Mouse (Mus musculus) urinary bladder, postnatal 4 days (tissue): ENCODE measurements around the gene Cmtm8.

Experiments used
- DNase-seq, 2 experiments: peaks; one replicate each; pipeline ENCODE4 v3.0.0; 2021 to 2022; ENCODE audit warnings: low spot score in 2 of 2

Gene Cmtm8

DNA sequence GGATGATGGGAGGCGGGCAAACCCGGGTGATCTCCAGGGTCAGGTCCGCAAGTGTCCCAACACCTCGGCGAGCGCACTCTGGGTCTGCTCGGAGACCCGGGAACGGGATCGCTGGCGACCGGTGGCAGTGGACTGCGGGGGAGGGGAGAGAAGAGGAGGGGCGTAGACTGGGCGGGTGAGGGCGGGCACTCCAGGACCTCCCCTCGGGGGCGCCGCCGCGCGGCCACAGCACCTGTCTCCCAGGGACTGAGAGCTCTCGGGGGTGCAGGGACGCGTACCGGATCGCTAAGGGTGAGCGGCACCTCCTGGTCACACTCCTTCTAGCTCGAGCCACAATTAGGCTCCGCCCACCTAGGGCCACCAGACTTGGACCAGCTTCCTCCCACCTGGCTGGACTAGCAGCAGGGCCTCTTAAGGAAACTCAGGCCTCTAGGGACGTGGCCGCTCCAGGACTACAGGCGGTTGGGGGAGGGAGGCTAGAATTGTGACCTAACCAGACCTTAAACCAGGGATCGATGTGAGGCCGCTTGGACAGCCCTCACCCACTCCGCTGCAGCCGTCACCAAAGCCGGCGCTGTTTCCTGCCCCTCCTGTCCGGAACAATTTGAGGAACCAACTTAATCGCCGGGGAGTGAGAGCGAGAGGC is at the start of gene Cmtm8:
Cmtm8 (minus strand) TSS at position 140 of the 646 bp plus-strand sequence.
- DNase-seq = peak in 1 of 2 experiments; percentile 44

DNA sequence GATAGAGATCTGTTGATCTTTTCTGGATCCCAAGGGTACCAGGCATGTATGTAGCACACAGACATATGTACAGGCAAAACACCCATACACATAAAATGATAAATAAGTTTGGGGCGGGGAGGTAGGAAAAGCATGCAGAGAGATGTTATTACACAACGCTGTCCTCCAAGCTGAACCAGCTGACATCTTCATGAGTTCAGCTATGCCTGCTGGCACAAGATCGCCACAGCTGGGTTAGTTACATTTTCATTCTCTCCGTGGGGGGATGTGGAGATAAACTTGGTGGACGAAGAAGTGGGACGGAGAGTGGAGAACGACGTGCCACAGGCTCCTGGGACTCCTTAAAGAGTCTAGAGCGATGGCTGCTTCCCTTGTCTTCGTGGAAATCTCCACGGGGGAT is 49.0 kb upstream of the Cmtm8 start:
- DNase-seq = no peak

DNA sequence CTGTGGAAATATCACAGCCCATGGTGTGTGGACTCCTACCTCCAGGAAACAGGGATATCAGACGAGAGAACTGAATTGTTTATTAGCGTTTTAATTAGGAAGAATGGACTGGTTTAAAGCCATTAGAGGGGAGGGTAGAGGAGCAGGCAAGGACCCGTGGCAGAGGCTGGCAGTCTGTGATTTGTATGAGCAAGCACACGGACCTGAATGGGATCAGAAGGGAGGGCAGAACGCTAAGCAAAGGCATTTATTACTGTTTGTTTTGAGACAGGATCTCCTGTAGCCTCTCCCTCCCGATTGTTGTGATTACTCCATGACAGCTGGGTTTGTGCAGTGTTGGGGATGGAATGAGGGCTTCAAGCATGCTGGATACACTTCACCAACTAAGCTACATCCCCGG is 46.4 kb upstream of the Cmtm8 start:
- DNase-seq = no peak

DNA sequence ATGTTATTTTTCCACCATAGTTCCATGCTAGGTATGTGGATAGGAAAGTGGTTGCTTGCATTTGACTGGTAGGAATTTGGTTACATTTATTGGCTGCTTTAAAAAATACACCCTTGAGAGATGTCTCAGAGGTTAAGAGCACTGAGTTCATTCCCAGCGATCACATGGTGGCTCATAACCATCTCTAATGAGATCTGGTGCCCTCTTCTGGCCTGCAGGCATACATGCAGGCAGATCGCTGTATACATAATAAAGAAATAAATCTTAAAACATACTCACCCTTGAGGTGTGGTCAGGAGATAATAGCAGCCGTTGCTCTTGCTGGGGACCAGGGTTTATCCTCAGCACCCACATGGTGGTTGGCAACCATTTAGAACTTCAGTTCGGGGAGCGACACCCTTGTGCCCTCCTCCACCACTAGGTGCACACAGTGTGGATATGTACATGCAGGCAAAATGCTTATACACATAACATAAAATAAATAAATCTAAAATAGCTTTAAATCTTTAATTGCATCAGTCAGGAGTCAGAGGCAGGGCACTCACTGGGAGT is 45.0 kb upstream of the Cmtm8 start:
- DNase-seq = no peak

DNA sequence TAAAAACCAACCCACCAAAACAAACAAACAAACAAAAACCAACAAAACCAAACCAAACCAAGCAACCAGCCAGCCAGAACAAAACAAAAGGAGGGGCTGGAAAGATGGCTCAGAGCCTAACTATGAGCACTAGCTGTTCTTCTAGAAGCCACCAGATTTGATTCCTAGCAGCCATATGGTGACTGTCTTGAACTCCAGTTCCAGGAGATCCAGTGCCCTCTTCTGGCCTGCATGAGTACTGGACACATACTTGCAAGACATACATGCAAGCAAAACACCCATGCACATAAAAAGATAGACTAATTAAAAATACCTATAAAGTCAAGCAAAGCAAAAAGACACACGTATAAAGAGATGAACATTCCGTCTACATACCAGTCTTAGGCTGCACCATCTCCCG is 43.7 kb upstream of the Cmtm8 start:
- DNase-seq = no peak

DNA sequence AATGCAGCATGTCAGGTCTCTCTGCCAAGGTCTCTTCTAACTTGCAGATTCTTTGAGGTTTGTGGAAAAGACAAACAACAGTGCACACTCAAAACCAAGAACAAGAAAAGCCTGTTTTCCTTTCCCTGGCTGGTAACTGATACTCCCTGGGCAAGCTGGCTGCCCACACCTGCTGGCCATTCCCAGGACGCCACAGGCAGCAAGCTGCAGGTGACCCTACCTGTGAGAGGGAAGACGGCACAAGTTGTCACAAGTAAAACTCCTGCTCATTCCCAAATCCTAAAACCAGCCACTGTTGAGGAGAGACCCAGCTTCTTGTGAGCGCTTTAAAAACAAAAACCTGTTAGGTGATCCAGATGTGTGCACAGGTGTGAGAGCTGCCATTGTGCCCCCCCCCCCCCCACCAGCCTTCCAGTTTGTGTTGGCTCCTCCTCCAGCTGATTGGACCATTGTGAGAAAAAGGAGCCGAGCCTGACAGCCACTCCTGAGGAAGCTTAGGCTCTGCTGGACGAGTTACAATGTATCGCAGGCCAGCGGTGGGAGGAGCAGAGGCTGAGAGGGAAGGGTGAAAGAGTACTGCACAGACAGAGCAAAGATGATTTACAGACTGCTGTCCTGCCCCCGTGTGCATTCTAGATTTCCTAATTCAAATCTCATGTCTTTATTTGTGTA is 42.2 kb upstream of the Cmtm8 start:
- DNase-seq = no peak

DNA sequence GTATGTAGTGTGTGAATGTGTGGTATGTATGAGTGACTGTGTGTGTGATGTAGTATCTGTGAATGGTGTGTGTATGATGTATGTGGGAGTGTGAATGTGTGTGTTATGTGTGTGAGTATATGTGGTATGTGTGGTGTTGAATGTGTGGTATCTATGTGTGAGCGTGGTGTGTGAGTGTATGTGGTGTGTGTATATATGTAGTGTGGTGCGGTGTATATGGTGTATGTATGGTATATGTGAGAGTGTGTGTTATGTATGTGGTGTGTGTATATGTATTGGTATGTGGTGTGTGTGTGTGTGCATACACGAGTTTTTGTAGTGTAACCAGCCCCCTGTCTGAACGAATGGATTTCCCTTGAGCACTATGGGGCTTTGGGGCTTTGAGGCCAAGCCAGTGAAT is 41.6 kb upstream of the Cmtm8 start:
- no peak for DNase-seq

DNA sequence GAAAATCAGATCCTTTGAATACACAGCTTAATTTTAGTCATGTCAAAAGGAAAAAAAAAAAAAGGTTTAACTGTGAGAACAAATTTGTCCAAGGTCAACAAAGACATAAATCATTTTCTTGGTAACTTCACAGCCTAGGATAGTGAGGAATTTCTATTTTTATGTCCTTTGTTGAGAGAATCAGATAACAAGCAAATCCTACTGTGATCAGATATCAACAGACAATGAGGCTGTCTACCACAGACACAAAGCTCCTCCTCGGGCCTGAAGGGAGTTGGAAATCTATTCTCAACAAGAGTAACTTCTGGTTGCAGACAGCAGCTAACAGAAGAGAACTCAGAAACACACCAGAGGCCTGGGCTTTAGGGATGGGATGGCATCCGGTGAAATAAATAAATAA is 38.0 kb upstream of the Cmtm8 start:
- no peak for DNase-seq

DNA sequence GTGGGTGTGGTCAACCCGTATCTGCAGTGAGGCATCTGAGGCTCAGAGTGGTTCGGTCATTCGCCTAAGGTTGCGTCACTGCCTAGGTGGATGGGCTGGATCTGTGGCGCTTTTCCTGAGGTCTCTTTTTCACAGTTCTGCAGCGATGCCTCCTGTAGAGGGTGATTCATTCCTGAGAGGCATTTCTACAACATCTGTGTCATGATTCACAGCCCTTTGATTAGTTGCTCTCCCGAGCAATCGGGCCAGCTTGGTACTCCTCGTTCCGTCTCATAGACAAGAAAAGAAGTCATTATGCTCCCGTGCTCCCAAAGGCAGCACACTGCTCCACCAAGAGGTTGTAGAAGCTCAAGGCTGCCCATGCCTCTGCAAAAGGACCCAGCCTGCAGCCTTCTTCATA is 11.4 kb upstream of the Cmtm8 start:
- DNase-seq = peak in 1 of 2 experiments; percentile 21

DNA sequence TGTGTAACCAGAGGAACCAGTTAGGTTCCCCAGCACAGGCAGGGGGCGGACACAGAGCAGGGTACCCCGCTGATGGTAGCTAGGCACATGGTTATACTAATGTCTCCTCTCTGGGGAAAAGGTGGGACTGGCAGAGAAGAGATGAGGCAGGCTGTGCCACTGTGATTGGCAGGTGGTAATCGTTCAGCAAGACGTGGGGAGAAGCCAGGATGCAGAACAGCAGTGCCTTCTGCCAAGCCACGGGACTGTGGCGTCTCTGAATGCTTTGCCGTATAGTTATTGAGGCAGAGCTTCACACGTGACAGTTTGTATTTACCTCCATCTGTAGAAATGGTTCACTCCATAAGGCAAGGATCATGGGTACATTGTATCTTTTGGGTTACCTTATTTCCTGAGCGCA is 10.7 kb upstream of the Cmtm8 start:
- DNase-seq = no peak

DNA sequence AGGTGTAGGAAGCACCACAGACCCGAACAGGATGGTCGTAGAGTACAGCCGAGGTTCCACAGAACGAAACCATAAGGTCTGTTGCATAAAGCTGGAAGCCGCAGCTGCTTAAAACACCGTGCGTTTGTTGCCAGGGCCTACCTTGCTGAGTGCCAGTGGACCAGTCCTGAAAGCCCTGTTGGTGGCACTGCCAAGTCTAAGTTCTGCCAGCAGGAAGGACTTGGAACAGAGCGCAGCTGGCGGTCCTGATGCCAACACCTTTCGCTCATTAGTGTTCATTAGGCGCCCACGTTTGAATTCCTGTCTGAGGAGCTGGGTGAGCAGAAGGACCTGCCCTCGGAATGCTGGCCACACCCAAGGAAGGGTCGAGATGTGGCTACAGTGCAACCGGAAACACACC is 9.4 kb upstream of the Cmtm8 start:
- DNase-seq = no peak

DNA sequence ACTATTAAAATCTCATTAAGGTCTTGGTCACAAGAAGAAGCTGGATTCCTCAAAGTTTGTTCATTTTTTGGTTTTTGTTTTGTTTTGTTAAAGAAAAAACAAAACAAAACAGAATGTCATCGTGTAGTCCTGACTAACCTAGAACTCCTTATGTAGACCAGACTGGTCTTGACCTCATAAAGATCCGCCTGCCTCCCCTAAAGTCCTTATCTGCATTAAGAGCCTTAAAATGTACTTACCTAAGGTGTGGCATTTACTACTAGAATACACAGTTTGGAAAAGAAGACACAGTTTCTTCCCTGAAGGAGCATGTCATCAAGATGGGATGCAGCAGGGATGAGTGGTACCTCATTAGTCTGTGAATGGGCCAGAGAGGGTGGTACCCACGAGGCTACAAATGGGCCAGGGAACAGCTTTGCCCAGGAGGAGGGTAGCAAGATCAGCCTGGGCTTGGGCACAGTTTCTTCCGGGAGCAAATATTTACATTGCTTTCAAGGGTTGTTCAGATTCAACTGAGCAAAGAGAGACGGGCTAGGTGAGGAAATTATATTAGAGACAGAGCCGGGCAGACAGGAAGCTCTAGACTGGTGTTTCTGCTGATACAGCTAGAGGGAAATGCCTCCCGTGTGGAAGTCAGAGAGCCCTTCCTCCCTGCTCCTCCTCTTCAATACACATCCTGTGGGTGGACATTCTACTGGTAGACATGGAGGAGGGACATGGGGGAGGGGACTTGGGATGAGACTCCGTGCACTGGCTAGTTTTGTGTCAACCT is 7.6 kb upstream of the Cmtm8 start:
- no peak for DNase-seq

DNA sequence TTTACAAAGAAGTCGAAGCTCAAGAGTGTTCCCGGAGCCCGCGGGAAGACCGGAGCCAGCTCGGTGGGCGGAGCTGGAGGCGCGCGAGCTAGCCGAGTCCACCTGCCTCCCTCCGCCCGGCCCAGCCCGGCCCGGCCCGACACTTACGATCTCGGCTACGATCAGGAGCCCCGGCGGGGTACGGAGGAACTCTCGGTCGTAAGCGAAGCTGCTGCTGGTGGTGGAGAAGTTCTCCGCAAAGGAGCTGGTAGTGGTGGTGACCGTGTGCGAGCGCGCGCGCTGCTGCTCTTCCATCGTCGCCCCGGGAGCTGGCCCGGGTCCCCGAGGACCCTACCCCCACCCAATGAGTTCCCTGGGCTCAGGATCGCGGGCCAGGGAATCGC is 331 bp downstream of the Cmtm8 start:
- DNase-seq = peak; percentile 23 to 71

DNA sequence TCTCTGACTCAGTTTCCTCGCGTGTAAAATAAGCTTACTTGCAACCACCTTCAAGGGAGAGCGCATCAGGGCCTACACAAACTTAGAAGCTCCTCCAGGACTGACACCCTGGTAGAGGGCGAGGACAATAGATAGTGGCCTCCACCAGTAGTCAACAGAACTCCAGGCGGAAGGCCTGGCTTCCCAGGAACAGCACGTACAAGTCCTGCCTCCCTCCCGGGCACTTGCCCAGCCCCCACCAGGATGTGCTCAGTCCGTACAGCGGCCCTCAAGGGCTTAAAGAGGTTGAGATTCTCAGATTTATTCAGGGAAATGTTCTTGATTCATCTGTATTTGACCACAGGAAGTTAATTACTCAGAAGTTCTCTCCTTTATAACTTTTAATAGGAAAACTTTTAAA is 1.1 kb downstream of the Cmtm8 start:
- no peak for DNase-seq

DNA sequence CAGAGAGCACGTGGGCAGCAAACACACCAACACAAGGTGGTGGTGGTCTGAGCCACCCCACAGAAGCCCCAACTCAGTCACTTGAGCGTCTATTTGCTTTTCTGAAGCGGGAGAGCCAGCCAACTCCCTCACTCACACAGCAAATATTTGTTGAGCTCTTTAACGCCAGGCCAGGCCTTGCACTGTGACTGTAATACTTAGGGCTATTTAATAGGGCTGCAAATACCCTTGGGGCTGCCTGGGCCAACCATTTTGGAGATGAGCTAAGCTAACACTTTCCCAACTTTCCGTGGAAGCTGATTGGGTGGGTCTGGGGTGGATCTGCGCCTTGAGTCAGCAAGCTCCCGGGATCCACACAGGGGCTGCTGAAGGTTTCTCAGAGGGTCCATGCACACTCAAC is 1.7 kb downstream of the Cmtm8 start:
- no peak for DNase-seq

DNA sequence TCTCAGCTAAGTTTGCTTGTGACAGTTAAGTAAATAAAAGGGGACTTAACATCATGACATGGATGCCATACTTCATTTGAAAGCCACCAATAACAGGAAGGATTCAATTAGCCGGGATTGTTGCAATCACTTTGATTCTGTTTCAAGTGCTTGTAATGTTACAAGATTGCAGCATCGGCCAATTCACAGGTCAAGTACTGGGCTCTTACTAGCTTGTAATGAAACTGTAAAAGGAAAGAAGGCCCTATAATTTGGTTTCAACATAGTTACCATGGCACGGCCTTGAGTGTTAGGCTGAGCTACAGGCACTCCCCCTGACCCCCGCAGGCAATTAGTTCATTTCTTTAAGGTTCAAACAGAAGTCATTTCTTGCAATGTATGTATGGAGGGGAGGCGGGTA is 5.1 kb downstream of the Cmtm8 start:
- no peak for DNase-seq

DNA sequence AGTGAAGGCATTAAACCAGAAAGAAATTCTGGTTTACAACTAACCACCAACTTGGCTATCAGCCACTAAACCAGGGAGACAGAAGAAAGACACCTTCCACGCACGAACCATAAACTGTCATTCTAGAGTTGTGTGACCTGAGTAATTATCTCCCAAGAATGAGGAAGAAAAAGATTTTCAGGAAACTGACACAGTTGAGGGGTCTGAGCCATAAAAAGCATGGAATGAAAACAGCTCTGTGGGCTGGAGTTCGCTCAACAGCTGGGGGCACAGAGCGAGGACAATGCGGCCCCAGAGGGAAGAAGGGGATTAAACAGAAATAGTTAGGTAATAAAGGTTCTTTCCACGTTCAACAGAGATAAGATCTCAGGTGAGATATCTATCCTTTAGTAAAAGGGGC is 12.4 kb downstream of the Cmtm8 start:
- DNase-seq = no peak

DNA sequence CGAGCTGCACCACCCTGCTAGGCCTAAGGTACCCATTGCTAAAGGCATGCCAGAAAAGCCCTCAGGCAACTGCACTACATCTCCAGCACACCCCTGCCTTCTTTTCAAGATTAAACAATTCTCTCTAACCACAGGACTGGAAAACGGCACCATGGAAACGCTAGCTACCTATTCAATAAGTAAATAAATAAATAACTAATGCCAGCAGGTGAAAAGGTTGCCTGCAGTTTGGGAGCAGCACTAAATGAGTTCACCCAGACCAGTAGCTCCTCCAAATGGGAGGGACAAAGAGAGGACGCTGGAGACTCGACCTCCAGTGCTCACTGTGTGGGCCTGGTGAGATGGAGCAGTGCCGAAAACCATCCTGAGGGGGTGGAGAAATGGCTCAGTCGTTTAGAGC is 13.6 kb downstream of the Cmtm8 start:
- no peak for DNase-seq

DNA sequence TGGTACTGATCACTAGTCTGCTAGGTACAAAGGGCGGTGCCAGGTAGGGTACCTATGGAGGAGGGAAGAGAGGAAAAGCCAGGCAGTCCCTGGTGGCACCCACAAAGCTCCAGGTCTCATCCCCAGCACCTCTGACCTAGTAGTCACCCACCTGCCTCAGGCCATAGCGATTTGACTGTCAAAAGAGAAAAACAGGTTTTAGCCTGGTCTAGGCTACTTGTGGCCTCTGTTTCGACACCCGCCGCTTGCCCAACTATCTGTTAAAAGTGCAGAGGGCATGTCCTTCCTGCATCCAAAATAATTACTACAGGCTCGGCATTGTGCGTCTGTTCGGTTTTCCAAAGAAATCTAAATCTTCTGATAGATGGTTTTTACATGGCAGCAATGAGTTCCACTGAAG is 14.3 kb downstream of the Cmtm8 start:
- DNase-seq = no peak

DNA sequence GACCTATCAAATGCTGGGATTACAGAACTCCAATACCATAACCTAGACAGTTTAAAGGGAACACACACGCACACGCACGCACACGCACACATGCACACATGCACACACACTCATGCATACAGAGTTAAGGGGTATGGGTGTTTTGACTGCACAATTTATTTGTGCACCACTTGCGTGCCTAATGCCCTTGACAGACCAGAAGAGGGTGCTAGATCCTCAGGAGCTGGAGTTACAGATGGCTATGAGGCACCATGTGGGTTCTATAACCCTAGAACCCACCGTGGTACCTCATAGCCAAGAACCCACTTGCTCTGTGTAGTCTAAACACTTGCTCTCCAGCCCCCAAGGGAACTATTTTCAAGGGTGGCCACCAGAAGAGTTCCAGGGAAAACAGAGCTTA is 15.6 kb downstream of the Cmtm8 start:
- DNase-seq = no peak

DNA sequence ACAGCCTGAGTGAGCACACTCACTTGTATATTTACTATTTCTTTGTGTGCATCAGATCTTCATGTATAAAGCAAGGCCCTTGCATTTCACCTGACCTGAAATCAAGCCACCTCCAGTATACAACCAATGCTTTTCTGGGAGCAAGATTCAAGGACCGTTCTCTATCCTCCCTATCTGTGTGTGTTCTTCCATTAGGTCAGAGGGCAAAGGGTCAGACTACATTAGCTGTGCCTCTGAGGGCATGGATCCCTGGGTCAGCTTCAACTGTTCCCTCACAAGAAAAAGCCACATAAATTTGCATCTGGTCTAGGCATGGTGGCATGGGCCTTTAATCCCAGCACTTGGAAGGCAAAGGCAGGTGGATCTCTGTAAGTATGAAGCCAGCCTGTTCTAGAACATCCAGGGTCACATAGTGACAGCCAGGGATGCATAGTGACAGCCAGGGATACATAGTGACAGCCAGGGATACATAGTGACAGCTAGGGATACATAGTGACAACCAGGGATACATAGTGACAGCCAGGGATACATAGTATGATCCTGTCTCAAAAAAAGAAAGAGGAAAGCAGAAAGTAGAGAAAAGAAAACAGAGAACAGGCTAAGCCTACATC is 16.6 kb downstream of the Cmtm8 start:
- no peak for DNase-seq

DNA sequence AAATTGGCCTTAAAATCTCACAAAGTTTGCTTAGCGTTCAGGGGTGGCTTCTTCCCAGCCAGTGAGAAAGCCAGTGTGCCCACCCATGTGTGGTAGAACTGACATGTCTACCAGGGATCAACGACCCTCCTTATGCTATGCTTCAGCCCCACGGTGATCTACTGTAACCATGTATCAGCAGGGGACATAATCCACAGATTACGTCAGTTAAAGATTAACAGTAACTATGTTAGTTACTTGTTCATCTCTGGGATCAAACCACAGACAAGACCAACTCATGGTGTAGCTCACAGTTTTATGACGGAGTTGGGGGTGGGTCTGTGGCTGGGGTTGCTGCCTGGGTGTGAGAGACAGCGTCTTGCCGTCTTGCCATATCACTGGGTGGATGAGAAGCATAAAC is 19.8 kb downstream of the Cmtm8 start:
- no peak for DNase-seq
